Mouse (Mus musculus) brain, embryonic 14.5 days (tissue): ENCODE results near the gene Zdhhc18.

Source experiments
- CTCF ChIP-seq: fragments of 200-500 bp; IDR thresholded peaks from 2 replicates; pipeline ENCODE4 v1.5.1; 2012; ENCODE audit warnings: inconsistent platforms, mild to moderate bottlenecking, moderate library complexity, borderline replicate concordance; ENCODE audit not compliant: insufficient read depth, insufficient read length; ENCODE audit errors: extremely low read depth
- POLR2A ChIP-seq: fragments of 200-500 bp; IDR thresholded peaks from 2 replicates; pipeline ENCODE4 v1.6.1; 2012; ENCODE audit warnings: mild to moderate bottlenecking, inconsistent platforms, borderline replicate concordance; ENCODE audit not compliant: poor library complexity, insufficient read depth, insufficient read length, severe bottlenecking; ENCODE audit errors: extremely low read depth

DNA sequence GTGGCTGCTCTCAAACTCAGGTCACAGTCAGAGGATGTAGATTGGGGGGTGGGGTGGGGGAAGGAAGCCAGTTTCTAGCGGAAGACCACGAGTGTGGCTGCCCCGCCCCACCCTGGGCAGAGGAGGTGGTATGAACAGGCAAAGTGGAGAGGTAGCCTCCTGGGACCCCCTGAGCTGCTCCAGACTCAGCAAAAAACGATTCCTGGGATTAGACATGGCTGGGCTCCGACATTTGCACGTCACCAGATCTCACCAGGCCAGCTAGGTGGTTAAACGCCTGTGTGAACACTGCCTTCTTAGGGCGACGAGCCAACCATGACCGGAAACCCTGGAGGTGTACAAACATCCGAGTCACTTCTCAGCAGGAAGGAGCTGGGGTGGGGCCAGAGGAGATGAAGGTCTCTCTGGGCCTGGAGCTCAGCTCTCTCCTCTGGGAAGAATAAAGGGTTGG, 24.3 kb downstream of the Zdhhc18 start:
- no peak for TF ChIP-seq CTCF
- TF ChIP-seq POLR2A = no peak
